Mouse (Mus musculus) granulocyte monocyte progenitor cell, adult 5-6 weeks (primary cell): ENCODE measurements around the gene Depp1. TPM values are rescaled to one million over a fixed set of nuclear protein-coding genes. Genes with fewer than 3 reads are reported as not detected.
"Not testable (repeated sequence)": the region's sequence is repeated elsewhere in the genome, so short reads cannot be mapped to it uniquely, and the experiment has no call there.

ENCODE experiments used
- ATAC-seq: replicated peaks from 2 replicates; pipeline ENCODE4 v1.8.0; 2016; ENCODE audit warnings: mild to moderate bottlenecking, moderate TSS enrichment, inconsistent platforms; ENCODE audit not compliant: poor library complexity, severe bottlenecking
- total RNA-seq, 2 experiments: library from RNA; stranded (forward) in 1 of 2; stranded (reverse) in 1 of 2; fragments of 200-712, 200-1000 nt in 1 of 2; fragments of >200 nt in 1 of 2; fragmentation: Nextera tagmentation in 1 of 2; gene quantifications; 2 replicates each; pipeline ENCODE4 v1.2.3; 2014 to 2017

Gene Depp1
- total RNA-seq (2014; fragmentation: Nextera tagmentation): not detected in 2 replicates
- not detected in 2 replicates for total RNA-seq (2017)

DNA sequence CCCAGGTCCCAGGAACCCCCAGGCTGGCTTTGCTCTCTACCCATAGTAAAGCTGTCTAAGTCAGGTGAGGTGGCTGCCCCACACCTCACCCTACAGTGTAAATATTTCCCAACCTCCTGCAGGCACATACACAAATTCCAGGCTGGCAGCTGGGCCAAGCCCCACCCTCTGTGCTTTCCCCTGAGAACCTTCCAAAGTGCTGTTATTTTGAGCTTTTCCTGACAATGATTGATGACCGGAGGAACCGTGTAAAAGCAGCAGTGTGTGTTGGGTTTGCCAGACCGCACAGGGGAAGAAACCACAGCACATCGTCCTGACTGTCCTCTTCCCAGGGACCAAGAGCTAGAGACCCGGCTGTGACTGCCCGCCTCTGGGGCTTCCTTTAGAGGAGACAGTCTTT is at the start of gene Depp1:
Depp1 (plus strand) TSS at position 204 of the 400 bp plus-strand sequence.
- peak; percentile 11; the same call in 1 of the 2 replicates for ATAC-seq

DNA sequence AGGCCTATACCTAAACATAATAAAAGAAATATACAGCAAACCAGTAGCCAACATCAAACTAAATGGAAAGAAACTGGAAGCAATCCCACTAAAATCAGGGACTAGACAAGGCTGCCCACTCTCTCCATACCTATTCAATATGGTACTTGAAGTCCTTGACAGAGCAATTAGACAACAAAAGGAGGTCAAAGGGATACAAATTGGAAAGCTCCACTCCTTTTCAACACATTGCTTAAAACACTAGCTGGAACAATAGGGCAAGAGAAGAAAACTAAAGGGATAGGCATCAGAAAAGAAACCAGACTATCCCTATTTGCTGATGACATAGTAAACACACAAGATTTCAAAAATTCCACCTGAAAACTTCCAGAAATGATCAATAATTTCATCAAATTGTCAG is 49.4 kb upstream of the Depp1 start:
- not testable (repeated sequence) for ATAC-seq

DNA sequence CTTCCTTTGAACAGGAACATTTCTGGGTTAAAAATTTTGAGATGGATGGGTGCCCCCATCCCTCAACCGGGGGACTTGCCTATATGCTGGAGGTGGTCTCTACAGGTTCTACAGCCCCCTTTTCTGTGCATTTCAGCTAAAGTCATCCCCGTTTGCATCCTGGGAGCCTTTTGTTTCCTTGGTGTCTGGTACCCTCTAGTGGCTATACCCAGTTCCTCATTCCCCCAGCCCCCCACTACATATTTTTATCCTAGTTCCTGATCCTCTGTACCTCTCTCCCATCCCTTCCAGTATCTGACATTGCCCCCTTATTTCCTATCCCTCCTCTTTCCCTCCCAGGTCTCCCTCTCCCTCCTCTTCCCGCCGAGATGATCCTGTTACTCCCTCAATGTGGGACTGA is 43.2 kb upstream of the Depp1 start:
- 0 out of 2 replicates have a peak, but pooled peaks have one; percentile 48 for ATAC-seq

GRCm38 (mm10) chr6:116615719-116616118 is 34.7 kb upstream of the Depp1 start:
- no peak for ATAC-seq

DNA sequence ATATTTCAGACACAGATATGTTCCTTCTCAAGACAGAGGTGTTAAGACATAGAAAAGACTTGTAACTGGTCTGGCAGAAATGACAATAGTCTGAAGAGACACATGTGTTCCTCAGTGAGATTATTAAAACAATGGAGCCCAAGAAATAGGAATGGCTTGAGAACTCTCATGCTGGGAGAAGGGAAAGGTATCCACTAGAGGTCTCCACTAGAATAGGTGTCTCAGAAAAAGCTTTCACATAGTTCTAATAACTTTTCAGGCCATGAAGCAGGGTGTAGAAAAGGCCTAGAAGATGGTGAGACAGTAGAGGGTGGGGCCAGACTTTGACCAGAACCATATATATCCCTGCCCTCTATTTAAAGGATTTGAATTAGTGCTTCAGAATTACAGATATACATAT is 32.3 kb upstream of the Depp1 start:
- no peak for ATAC-seq

- peak; percentile 84 for ATAC-seq
Measured at GRCm38 (mm10) chr6:116621318-116622023, 28.9 kb upstream of the Depp1 start.

DNA sequence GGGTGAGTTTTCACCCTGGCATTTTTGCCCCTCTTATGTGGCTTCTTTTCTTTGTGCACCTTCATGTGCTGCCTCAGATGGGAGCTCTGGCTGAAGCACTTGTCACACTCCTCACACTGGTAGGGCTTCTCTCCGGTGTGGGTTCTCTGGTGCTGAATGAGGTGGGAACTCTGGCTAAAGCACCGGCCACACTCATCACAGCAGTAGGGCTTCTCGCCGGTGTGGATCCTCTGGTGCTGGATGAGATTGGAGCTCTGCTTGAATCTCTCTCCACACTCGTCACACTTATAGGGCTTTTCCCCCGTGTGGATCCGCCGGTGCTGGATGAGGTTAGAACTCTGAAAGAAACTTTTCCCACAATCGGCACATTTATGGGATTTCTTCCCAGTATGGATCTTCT is 24.0 kb upstream of the Depp1 start:
- ATAC-seq: not testable (repeated sequence)

GRCm38 (mm10) chr6:116628095-116628494 is 22.3 kb upstream of the Depp1 start:
- no peak for ATAC-seq

DNA sequence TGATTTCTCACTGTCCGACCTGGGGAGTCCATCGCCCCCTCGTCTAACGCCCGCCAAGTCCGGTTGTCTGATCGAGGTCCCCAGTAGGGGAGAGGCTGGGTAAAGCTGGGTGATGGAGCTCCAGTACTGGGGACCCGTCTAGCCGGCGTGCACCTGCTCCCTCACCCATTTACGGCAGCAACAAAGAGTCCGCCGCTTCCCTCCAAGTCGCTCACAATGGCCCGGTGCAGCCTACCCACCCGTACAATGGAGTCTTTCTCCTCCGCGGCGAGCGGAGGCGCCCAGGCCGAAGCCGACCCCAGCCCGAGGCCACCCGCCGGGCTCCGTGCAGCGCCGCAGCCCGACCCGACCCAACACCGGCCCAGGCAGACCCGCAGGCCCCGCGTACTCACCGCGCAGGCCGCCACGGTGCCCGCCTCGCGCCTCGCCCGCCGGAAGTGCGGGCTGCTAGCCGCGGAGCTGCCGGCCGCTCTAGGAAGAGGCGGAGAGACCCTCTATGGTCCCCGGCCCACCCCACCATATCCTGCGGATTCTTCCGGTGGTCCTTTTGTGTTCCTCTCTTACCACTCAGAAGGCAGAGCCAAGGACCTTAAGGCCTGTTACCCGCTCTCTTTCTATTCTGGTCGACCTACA is 21.8 kb upstream of the Depp1 start, which contains the start of gene Zfp422:
Zfp422 (minus strand) TSS at position 461 of the 633 bp plus-strand sequence.
- peak; percentile 62 for ATAC-seq

- no peak for ATAC-seq
Measured at GRCm38 (mm10) chr6:116629766-116630165, 20.6 kb upstream of the Depp1 start.

GRCm38 (mm10) chr6:116632129-116632528 is 18.3 kb upstream of the Depp1 start:
- ATAC-seq: peak; percentile 47

DNA sequence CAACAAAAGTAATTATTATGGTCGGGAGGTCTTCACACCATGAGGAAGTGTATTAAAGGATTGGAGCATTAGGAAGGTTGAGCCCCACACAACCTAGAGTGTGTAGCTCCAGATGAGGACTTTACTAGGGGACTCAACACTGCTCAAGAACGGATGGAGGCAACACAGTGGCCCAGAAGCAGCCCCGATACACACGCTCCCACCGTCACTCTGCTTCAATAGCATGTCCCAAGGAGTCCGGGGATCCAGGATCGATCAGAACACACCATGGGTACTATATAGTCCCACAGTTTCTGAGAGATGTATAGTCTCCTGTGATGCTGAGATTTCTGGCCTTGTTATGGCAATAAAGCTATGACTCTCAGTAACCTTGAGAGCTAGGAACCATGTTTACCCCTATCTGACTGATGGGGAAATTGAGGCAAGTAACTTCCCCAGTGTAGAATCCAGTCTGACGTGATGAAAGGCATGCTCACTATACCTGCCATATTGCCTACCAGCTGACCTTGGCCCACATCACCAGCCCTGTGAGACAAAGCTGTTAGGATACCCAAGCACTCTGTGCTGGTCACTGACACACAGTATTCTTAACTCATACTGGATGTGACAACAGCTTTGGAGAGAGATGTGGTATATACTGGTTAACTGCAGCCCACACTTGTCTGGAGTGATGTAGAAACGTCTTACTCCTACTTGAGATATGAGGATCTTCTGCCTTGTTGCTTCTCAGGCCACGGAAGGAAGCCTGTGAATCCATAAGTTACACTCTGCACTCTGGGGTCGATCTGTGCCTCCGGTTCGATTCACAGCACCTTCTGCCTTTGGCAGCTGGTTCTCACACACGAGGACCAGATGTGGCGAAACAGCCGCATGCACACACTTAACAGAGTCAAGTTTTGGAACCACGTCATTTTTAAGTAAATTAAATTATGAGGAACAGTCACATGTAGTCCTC is 16.4 kb upstream of the Depp1 start:
- ATAC-seq: no peak

DNA sequence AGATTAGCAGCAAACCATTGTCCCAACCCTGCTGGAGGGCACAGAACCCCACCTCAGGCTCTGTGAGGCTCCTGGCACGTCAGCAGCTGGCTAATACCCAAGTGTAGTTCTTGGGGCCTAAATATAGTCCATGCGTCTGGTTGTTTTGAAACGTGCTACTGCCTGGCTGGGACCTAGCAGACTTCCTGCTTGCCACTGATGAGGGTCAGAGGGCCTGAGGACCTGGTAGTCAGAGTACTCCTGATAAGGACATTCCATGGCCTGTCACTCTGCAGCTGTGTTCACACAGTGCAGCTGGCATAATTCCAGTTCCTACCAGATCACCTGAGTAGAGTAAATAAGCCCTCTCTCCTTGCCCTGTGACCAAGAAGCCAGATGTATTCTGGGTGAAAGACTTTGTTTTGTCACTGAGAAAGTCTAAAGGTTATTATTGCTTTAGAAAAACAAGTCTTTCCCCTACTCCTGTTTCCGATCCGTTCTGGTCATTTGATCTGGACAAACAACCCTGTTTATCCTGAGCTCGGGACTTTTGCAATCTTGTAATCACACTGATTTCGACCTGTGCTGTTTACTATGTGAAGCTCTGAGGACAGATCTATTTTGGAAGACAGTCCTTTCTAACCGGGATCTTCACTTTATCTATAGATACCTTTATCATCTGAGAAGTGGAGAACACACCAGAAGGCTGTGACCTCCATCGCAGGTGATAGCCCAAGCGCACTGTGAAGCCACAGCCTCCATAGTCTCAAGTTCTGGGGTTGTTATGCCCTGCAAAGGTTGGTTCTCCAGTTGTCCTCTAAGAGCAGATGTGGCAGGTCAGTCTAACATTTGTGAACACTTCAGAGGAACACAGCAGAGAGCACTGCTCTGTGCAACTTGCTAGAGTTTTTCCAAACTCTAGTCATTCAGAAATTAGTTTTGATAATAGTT is 14.9 kb upstream of the Depp1 start:
- no peak for ATAC-seq

- no peak for ATAC-seq
Measured at GRCm38 (mm10) chr6:116636581-116637235, 13.7 kb upstream of the Depp1 start.

DNA sequence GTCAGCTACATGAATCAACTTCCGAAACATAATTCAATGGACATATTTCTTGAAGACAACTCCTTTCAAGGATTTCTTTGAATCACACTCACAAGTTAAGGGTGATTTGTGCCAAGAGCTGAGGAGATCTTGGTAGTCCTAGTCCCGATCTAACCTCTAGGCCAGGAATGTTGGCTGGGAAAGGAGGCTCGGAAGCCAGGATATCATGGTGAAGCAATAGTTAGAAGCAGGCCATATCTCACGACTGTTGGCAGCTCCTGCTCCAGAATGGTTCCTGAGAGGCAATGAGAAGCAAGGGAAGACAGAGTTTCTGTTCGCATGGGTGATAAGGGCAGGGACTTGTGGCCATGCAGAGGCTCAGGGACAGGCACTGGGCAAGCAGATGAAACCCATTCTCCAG is 12.9 kb upstream of the Depp1 start:
- ATAC-seq: no peak

DNA sequence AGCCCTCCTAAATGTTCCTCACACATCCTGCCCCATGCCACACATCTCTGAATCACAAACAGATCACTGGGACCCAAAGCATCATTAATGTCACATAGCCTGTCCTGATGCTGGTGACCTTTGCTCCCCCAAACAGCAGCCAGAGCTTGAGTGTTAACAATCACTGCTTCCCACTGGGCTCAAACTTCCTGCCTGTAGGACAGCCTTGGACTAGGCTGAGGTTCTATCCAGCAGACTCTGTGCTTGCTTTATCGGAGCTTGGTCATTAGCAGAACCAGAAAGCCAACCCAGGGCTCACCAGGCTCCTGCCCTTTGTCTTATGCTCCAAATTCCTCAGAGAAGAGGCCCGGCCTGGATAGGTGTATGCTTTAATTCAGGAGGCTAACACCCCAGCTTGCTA is 11.5 kb upstream of the Depp1 start:
- no peak for ATAC-seq

- no peak for ATAC-seq
Measured at GRCm38 (mm10) chr6:116639663-116640062, 10.7 kb upstream of the Depp1 start.

DNA sequence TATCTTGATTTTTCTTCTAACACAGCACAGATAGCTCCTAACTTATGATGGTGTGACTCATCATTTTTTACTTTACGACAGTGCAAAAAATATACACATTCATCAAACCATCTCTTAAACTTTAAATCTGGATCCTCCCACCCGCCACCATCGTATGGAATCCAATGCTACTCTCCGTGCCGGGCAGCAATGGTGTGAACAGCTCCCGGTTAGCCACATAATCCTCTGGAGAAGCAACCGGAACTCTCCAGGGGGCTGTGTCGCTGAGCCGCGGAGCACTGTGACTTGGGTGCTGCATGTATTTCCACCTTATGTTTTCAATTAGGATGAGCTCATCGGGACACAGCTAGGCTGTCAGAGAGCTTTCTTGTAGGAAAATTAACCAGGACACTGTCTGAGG is 7.5 kb upstream of the Depp1 start:
- ATAC-seq: no peak

GRCm38 (mm10) chr6:116643881-116644280 is 6.5 kb upstream of the Depp1 start:
- ATAC-seq: no peak
